Mouse (Mus musculus): ENCODE measurements around the gene Olfr1086. TPM values are rescaled to one million over a fixed set of nuclear protein-coding genes. Genes with fewer than 3 reads are reported as not detected.

Gene Olfr1086
- total RNA-seq (2023), result not detected

GRCm38 (mm10) chr2:86679992-86680391 lies at the start of gene Olfr1086:
Olfr1086 (minus strand) TSS chr2:86680092.

GRCm38 (mm10) chr2:86698295-86698694 lies 18.4 kb upstream of the Olfr1086 start, which contains the start of gene Olfr1087:
Olfr1087 (minus strand) TSS chr2:86698395.

DNA sequence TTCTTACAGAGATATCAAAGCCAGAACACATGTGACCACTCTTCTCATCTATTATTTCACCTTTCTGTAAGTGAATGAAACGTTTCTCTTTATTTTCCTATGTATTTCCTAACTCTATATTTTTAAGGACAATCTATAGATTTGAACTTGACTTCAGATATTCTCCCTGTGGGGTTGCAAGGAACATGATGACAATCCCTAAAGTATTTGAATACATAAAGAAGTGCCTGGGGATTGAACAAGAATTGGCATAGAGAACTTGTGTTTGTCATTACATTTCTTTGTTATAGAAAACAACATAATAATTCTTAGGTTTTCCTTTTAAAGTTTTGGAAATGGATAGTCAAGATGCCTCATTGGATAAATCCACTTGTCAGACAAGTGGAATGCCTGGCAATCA lies 18.0 kb downstream of the Olfr1086 start, which contains the start of gene Olfr1085:
Gene Olfr1085, minus strand, starts transcription at position 101 of the 400 bp plus-strand sequence.

DNA sequence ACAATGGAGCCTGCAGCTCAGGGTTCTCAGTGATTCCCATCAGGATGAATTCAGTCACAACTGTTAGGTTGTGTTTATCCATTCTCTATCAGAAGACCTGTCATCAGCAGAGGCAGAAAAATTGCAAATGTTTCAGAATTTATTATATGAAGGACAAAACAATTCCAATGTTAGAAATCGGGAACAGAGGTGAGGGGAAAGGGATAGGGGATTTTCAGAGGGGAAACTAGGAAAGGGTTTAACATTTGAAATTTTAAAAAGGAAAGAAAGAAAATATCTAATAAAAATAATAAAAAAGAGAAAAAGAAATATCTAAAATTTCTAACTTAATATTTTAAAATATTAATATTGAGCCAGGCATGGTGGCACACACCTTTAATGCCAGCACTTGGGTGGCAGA lies 40.3 kb downstream of the Olfr1086 start, which contains the start of gene Olfr1084:
Gene Olfr1084, minus strand, starts transcription at position 101 of the 400 bp plus-strand sequence.

Other genes starting within 250 kb of the Olfr1086 start
- not detected for gene Olfr1065, start 229.5 kb downstream of the Olfr1086 start, total RNA-seq (2023)
- gene Olfr1066, start 223.8 kb downstream of the Olfr1086 start, total RNA-seq (2023), result not detected
- not detected for gene Olfr228, start 192.7 kb downstream of the Olfr1086 start, total RNA-seq (2023)
- not detected for gene Olfr1076, start 171.6 kb downstream of the Olfr1086 start, total RNA-seq (2023)
- not detected for gene Olfr1079, start 137.6 kb downstream of the Olfr1086 start, total RNA-seq (2023)
- not detected for gene Olfr1080, start 121.9 kb downstream of the Olfr1086 start, total RNA-seq (2023)
- gene Olfr1082, start 81.1 kb downstream of the Olfr1086 start, total RNA-seq (2023), result not detected
- not detected for gene Olfr1084, start 40.4 kb downstream of the Olfr1086 start, total RNA-seq (2023)
- not detected for gene Olfr1085, start 18.1 kb downstream of the Olfr1086 start, total RNA-seq (2023)
- not detected for gene Olfr1087, start 18.3 kb upstream of the Olfr1086 start, total RNA-seq (2023)
- gene Olfr1089, start 53.6 kb upstream of the Olfr1086 start, total RNA-seq (2023), result not detected
- not detected for gene Olfr1090, start 78.9 kb upstream of the Olfr1086 start, total RNA-seq (2023)
- not detected for gene Olfr1093, start 102.4 kb upstream of the Olfr1086 start, total RNA-seq (2023)
- not detected for gene Olfr141, start 129.9 kb upstream of the Olfr1086 start, total RNA-seq (2023)
- not detected for gene Olfr1094, start 144.6 kb upstream of the Olfr1086 start, total RNA-seq (2023)
- gene Olfr1095, start 171.6 kb upstream of the Olfr1086 start, total RNA-seq (2023), result not detected
- not detected for gene Gm13723, start 194.7 kb upstream of the Olfr1086 start, total RNA-seq (2023)
- gene Olfr1097, start 212.1 kb upstream of the Olfr1086 start, total RNA-seq (2023), result not detected
- gene Olfr1098, start 244.5 kb upstream of the Olfr1086 start, total RNA-seq (2023), result not detected